Comparison of ENCODE assay signal across 8 mouse cellular contexts in genomic region chr17:10326596-10327045, GRCm38 (mm10). TPM values are rescaled to one million over a fixed set of nuclear protein-coding genes. Genes with fewer than 3 reads are reported as not detected.
DNase-seq lines count a peak whose midpoint lies in the region; ATAC-seq lines count a peak whose summit lies in the region.

No protein-coding gene starts in this region.

- H3K4me2 ChIP-seq in limb, embryonic 11.5 days (ENCODE audit: low read depth, severe bottlenecking): no peak overlapping the region
- no peak overlapping the region for H3K4me2 ChIP-seq in hindbrain, embryonic 16.5 days (ENCODE audit: low read length)
- no peak overlapping the region for H3K4me2 ChIP-seq in forebrain, embryonic 11.5 days (ENCODE audit: low read depth, low read length, severe bottlenecking)

- H3K36me3 ChIP-seq in limb, embryonic 11.5 days (ENCODE audit: control insufficient read depth, insufficient read depth, low read length): no peaks in the 10 kb centered on the region
- peaks cover 4% of the 10 kb centered on the region; the same call in 1 of the 2 replicates for H3K36me3 ChIP-seq in limb, embryonic 10.5 days
- no peaks in the 10 kb centered on the region for H3K36me3 ChIP-seq in hindbrain, embryonic 16.5 days (ENCODE audit: control insufficient read depth, insufficient read depth, low read length)
- H3K36me3 ChIP-seq in megakaryocyte, embryonic 14.5 days (replicated peaks; ENCODE audit: low read length): no peaks in the 10 kb centered on the region
- no peaks in the 10 kb centered on the region for H3K36me3 ChIP-seq in forebrain, embryonic 11.5 days (ENCODE audit: control insufficient read depth, insufficient read depth, low read length)

- H3K4me3 ChIP-seq in limb, embryonic 11.5 days (ENCODE audit: low read depth, low read length): no peak overlapping the region
- H3K4me3 ChIP-seq in limb, embryonic 10.5 days: no peak overlapping the region
- no peak overlapping the region for H3K4me3 ChIP-seq in hindbrain, embryonic 16.5 days (ENCODE audit: low read length)
- H3K4me3 ChIP-seq in megakaryocyte, embryonic 14.5 days (replicated peaks): peak overlapping the region; percentile 9
- H3K4me3 ChIP-seq in forebrain, embryonic 11.5 days (ENCODE audit: low read depth, low read length): no peak overlapping the region

- H3K27ac ChIP-seq in limb, embryonic 11.5 days (replicated peaks; ENCODE audit: low read depth, low read length): no peak overlapping the region
- no peak overlapping the region for H3K27ac ChIP-seq in limb, embryonic 10.5 days
- H3K27ac ChIP-seq in hindbrain, embryonic 16.5 days (ENCODE audit: low read depth, low read length): no peak overlapping the region
- H3K27ac ChIP-seq in forebrain, embryonic 11.5 days (ENCODE audit: low read depth, low read length): no peak overlapping the region

- 72% methylated on average over 3 of the region's 3 CpGs for WGBS in limb, embryonic 11.5 days
- 67% methylated on average over 3 of the region's 3 CpGs for WGBS in limb, embryonic 10.5 days
- 69% methylated on average over 3 of the region's 3 CpGs for WGBS in hindbrain, embryonic 16.5 days
- 79% methylated on average over 3 of the region's 3 CpGs for WGBS in forebrain, embryonic 11.5 days

- H3K9me3 ChIP-seq in limb, embryonic 11.5 days (ENCODE audit: control insufficient read depth, low read length): no peaks in the 10 kb centered on the region
- no peaks in the 10 kb centered on the region for H3K9me3 ChIP-seq in limb, embryonic 10.5 days (replicated peaks)
- H3K9me3 ChIP-seq in hindbrain, embryonic 16.5 days (ENCODE audit: control insufficient read depth, low read length): no peaks in the 10 kb centered on the region
- H3K9me3 ChIP-seq in megakaryocyte, embryonic 14.5 days: peaks cover 5% of the 10 kb centered on the region
- H3K9me3 ChIP-seq in forebrain, embryonic 11.5 days (ENCODE audit: control insufficient read depth, low read length): no peaks in the 10 kb centered on the region

- no peaks in the 10 kb centered on the region for H3K27me3 ChIP-seq in limb, embryonic 11.5 days (ENCODE audit: control insufficient read depth, insufficient read depth, low read length)
- no peaks in the 10 kb centered on the region for H3K27me3 ChIP-seq in limb, embryonic 10.5 days (ENCODE audit: low read depth, poor library complexity, severe bottlenecking)
- no peaks in the 10 kb centered on the region for H3K27me3 ChIP-seq in hindbrain, embryonic 16.5 days (replicated peaks; ENCODE audit: control insufficient read depth, insufficient read depth, low read length)
- no peaks in the 10 kb centered on the region for H3K27me3 ChIP-seq in megakaryocyte, embryonic 14.5 days (replicated peaks)
- H3K27me3 ChIP-seq in forebrain, embryonic 11.5 days (ENCODE audit: control insufficient read depth, insufficient read depth, low read length): no peaks in the 10 kb centered on the region

- H3K9ac ChIP-seq in limb, embryonic 11.5 days (ENCODE audit: low read length): no peak overlapping the region
- no peak overlapping the region for H3K9ac ChIP-seq in hindbrain, embryonic 16.5 days (ENCODE audit: low read depth, low read length)
- H3K9ac ChIP-seq in forebrain, embryonic 11.5 days (ENCODE audit: low read length): no peak overlapping the region

- DNase-seq in limb, embryonic 11.5 days (ENCODE audit: low spot score): peak; percentile 18
- DNase-seq in limb, embryonic 10.5 days (ENCODE audit: low spot score): no peak
- peak; percentile 91 for DNase-seq in adrenal gland, adult 2 months
- peak; percentile 78 to 90 for DNase-seq in gastrocnemius, adult 8-10 months (ENCODE audit: low spot score in 2 of 2)
- DNase-seq in cerebellum, postnatal 4 days (ENCODE audit: low spot score in 2 of 2): no peak
- no peak for DNase-seq in forebrain, embryonic 11.5 days (ENCODE audit: low spot score)

- 0 out of 2 replicates have a peak, but pooled peaks have one; percentile 26 for ATAC-seq in limb, embryonic 11.5 days (ENCODE audit: insufficient number of reproducible peaks, low FRiP score, low TSS enrichment, low read depth)
- ATAC-seq in hindbrain, embryonic 16.5 days: peak; percentile 81
- ATAC-seq in forebrain, embryonic 11.5 days (replicated peaks; ENCODE audit: low FRiP score): no peak

- H3K4me1 ChIP-seq in limb, embryonic 11.5 days (ENCODE audit: control insufficient read depth, insufficient read depth, low read length): no peaks in the 10 kb centered on the region
- peaks cover 6% of the 10 kb centered on the region; the same call in 1 of the 2 replicates for H3K4me1 ChIP-seq in limb, embryonic 10.5 days
- peaks cover 5% of the 10 kb centered on the region for H3K4me1 ChIP-seq in hindbrain, embryonic 16.5 days (ENCODE audit: control insufficient read depth, insufficient read depth, low read depth, low read length)
- H3K4me1 ChIP-seq in megakaryocyte, embryonic 14.5 days: peaks cover 19% of the 10 kb centered on the region
- peaks cover 9% of the 10 kb centered on the region; the same call in 1 of the 2 replicates for H3K4me1 ChIP-seq in forebrain, embryonic 11.5 days (replicated peaks; ENCODE audit: control insufficient read depth, insufficient read depth, low read length)

RNA-seq across cellular contexts. Expression of gene Qk, which starts 7.0 kb away (rescaled TPM):
- 35.7 and 39.2 TPM in 2 replicates for polyA plus RNA-seq in limb, embryonic 11.5 days (2014; fragmentation: Nextera tagmentation; extraction: Ambion mirVana)
- polyA plus RNA-seq in limb, embryonic 10.5 days (2016; fragmentation: Nextera tagmentation; extraction: Ambion mirVana): 23.9 and 24.2 TPM in 2 replicates
- total RNA-seq in adrenal gland, adult 2 months (2021): 100 to 1,000 TPM; 221 to 236 TPM
- 61.6 and 97.6 TPM in 2 replicates for polyA plus RNA-seq in adrenal gland, adult 2 months (2012; rRNA removed)
- 100 to 1,000 TPM; 249 to 283 (median 262) TPM for total RNA-seq in gastrocnemius, adult 8-10 months (2022)
- 46.3 and 47.5 TPM in 2 replicates for polyA plus RNA-seq in hindbrain, embryonic 16.5 days (2015; fragmentation: Nextera tagmentation; extraction: Ambion mirVana)
- polyA plus RNA-seq in megakaryocyte, embryonic 14.5 days (2012; ENCODE audit: insufficient read depth, low replicate concordance): 1.2 and 4.0 TPM in 2 replicates
- 64.6 and 66.1 TPM in 2 replicates for polyA plus RNA-seq in forebrain, embryonic 11.5 days (2014; fragmentation: Nextera tagmentation; extraction: Ambion mirVana)

Comparison
In these comparisons a context has a peak if more than half of its experiments do, and no peak if none do; other contexts are left out.
1. DNase-seq: peak in limb, embryonic 11.5 days (single experiment), adrenal gland, adult 2 months (single experiment) and gastrocnemius, adult 8-10 months (2 of 2); none in limb, embryonic 10.5 days (single experiment), cerebellum, postnatal 4 days (0 of 2) and forebrain, embryonic 11.5 days (single experiment).